Mouse (Mus musculus) ES-E14 (cell line): ENCODE results near the gene Shroom3.

Source experiments
- CHD2 ChIP-seq: IDR thresholded peaks from 2 replicates; pipeline ENCODE4 v1.6.1; 2014; ENCODE audit warnings: mild to moderate bottlenecking, low read depth, low read length, inconsistent platforms
- HCFC1 ChIP-seq: IDR thresholded peaks from 2 replicates; pipeline ENCODE4 v1.6.1; 2012; ENCODE audit warnings: low read length, inconsistent platforms, borderline replicate concordance; ENCODE audit not compliant: insufficient read depth
- MAFK ChIP-seq: IDR thresholded peaks from 2 replicates; pipeline ENCODE4 v1.6.1; 2014; ENCODE audit warnings: mild to moderate bottlenecking, low read depth, low read length, inconsistent platforms; ENCODE audit not compliant: insufficient read depth
- ZC3H11A ChIP-seq: IDR thresholded peaks from 2 replicates; pipeline ENCODE4 v1.6.1; 2012; ENCODE audit warnings: low read depth, mild to moderate bottlenecking, inconsistent platforms, low read length, borderline replicate concordance
- ZNF384 ChIP-seq: IDR thresholded peaks from 2 replicates; pipeline ENCODE4 v1.6.1; 2012; ENCODE audit warnings: low read depth, low read length, inconsistent platforms

DNA sequence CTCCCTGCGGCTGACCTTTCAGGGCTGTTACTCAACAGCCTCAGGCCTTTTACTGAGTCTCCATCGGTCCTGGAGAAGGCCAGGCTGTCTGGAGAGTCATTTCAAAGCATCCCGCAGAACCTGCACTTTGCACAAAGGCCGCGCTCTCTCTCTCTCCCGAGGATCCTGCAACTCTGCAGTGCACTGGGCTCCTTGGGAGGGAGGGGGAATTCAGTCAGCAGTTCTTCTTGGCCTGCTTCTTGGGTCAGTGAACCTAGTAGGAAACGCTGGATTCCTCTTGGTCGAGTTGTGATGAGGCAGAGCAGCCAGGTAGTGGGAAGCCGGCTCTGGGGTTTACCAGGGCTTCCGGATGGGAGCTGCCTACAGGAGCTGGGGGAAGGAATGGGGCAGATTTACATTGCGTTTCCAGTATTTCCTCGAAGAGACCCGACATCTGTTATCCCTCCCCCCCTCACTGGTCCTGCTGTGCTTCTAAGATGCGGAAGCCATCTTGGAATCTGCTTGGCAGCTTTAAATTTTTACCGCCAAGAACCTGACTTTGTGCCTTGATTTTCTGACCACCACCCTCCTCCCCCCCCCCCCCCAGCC, 305.6 kb downstream of the Shroom3 start:
- TF ChIP-seq ZNF384 = no peak
- TF ChIP-seq ZC3H11A = no peak
- no peak for TF ChIP-seq CHD2
- no peak for TF ChIP-seq MAFK
- no peak for TF ChIP-seq HCFC1
